Mouse (Mus musculus) stomach, embryonic 14.5 days (tissue): Measurements from ENCODE around the gene Fgf18. TPM values are rescaled to one million over a fixed set of nuclear protein-coding genes. Genes with fewer than 3 reads are reported as not detected.

Experiments used
- ATAC-seq: fragments of 200-750 bp; cut with Nextera tagmentation; 2 replicates; pipeline ENCODE4 v1.8.0; 2017; ENCODE audit warnings: low read depth, moderate TSS enrichment; ENCODE audit not compliant: insufficient number of reproducible peaks, insufficient read depth, low FRiP score
- H3K27ac ChIP-seq: fragments of 300-500 bp; sonication (generic); 2 replicates; pipeline ENCODE4 v1.5.1; 2014; ENCODE audit warnings: mild to moderate bottlenecking, low read length, moderate library complexity, mixed read lengths
- H3K27me3 ChIP-seq: fragments of 300-500 bp; sonication (generic); 2 replicates; pipeline ENCODE4 v1.6.1; 2014; ENCODE audit warnings: low read length, control low read depth, mixed read lengths; ENCODE audit not compliant: control insufficient read depth, insufficient read depth
- H3K36me3 ChIP-seq: fragments of 300-500 bp; sonication (generic); 2 replicates; pipeline ENCODE4 v1.6.1; 2014; ENCODE audit warnings: mild to moderate bottlenecking, control low read depth, low read length, moderate library complexity, mixed read lengths; ENCODE audit not compliant: control insufficient read depth, insufficient read depth
- H3K4me1 ChIP-seq: fragments of 300-500 bp; sonication (generic); 2 replicates; pipeline ENCODE4 v1.6.1; 2014; ENCODE audit warnings: low read length, control low read depth, mixed read lengths; ENCODE audit not compliant: control insufficient read depth, insufficient read depth
- H3K4me2 ChIP-seq: fragments of 300-500 bp; sonication (generic); replicated peaks from 2 replicates; pipeline ENCODE4 v1.6.1; 2014; ENCODE audit warnings: low read depth, low read length, control low read depth
- H3K4me3 ChIP-seq: fragments of 300-500 bp; sonication (generic); 2 replicates; pipeline ENCODE4 v1.5.1; 2014; ENCODE audit warnings: low read depth, low read length, control low read depth
- H3K9ac ChIP-seq: fragments of 300-500 bp; sonication (generic); replicated peaks from 2 replicates; pipeline ENCODE4 v1.6.1; 2014; ENCODE audit warnings: low read depth, mild to moderate bottlenecking, control low read depth, low read length, moderate library complexity, mixed read lengths
- H3K9me3 ChIP-seq: fragments of 300-500 bp; sonication (generic); 2 replicates; pipeline ENCODE4 v1.6.1; 2016; ENCODE audit warnings: low read depth, low read length, control low read depth; ENCODE audit not compliant: control insufficient read depth
- WGBS: fragments of 180-500 bp; shearing (Covaris S2); extraction: QIAGEN DNeasy Blood & Tissue Kit; methylation state at CpG from one replicate; pipeline ENCODE4 v1.1.7; 2014; 5-methylcytosine and 5-hydroxymethylcytosine counted together
- polyA plus RNA-seq: library from polyadenylated mRNA; unstranded; fragments of >200 nt; fragmentation: Nextera tagmentation; extraction: Ambion mirVana; gene quantifications from 2 replicates; pipeline ENCODE4 v1.2.1, GENCODE M21; 2014

Fgf18 gene
- polyA plus RNA-seq, 1 experiment from 2014 or later, result 2.8 TPM

GRCm38 (mm10) chr11:33119116-33119515 lies 28.1 kb downstream of the Fgf18 start:
- Histone ChIP-seq H3K9ac (no peak overlapping the region), H3K4me1 (peaks cover 10% of the 10 kb centered on the region; the same call in 1 of the 2 replicates), H3K4me3 (no peak overlapping the region), H3K27ac (no peak overlapping the region), H3K36me3 (no peaks in the 10 kb centered on the region), H3K4me2 (no peak overlapping the region), H3K27me3 (no peaks in the 10 kb centered on the region), H3K9me3 (no peaks in the 10 kb centered on the region)
- WGBS, result 70% methylated on average over 7 of the region's 7 CpGs
- no peak for ATAC-seq

DNA sequence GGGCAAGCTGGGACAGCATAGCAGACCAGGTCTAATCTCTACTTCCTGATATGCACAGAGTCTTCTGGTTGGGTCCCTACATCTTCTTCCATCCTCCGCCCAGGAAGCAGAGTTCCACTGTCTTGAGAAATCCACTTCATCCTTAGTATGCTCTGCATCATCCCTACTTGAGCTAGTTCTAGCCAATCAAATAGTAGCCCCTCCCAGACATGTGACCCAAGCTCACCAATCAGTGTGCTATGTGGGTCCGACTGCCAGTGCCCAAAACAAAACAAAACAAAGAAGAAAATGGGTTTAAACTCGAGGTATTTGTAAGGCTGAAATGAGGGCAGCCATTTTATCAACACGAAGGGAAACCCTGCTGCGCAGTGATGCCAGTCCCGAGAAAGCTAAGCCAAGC lies 28.7 kb downstream of the Fgf18 start:
- H3K4me1 ChIP-seq, result peaks cover 10% of the 10 kb centered on the region; the same call in 1 of the 2 replicates
- 70% methylated on average over 6 of the region's 6 CpGs for WGBS
- no peak overlapping the region for H3K4me3 ChIP-seq
- H3K4me2 ChIP-seq, result no peak overlapping the region
- no peaks in the 10 kb centered on the region for H3K36me3 ChIP-seq
- no peak overlapping the region for H3K27ac ChIP-seq
- no peak overlapping the region for H3K9ac ChIP-seq
- no peaks in the 10 kb centered on the region for H3K9me3 ChIP-seq
- H3K27me3 ChIP-seq, result no peaks in the 10 kb centered on the region
- ATAC-seq, result no peak

- WGBS, result 83% methylated on average over 3 of the region's 3 CpGs
- Histone ChIP-seq H3K27me3 (no peaks in the 10 kb centered on the region), H3K27ac (no peak overlapping the region), H3K4me3 (no peak overlapping the region), H3K4me1 (no peaks in the 10 kb centered on the region), H3K9ac (no peak overlapping the region), H3K4me2 (no peak overlapping the region), H3K9me3 (no peaks in the 10 kb centered on the region), H3K36me3 (no peaks in the 10 kb centered on the region)
- ATAC-seq, result no peak
Measured at GRCm38 (mm10) chr11:33115796-33116195, 31.4 kb downstream of the Fgf18 start.

GRCm38 (mm10) chr11:33112407-33112806 lies 34.8 kb downstream of the Fgf18 start:
- H3K9me3 ChIP-seq, result no peaks in the 10 kb centered on the region
- ATAC-seq, result no peak

DNA sequence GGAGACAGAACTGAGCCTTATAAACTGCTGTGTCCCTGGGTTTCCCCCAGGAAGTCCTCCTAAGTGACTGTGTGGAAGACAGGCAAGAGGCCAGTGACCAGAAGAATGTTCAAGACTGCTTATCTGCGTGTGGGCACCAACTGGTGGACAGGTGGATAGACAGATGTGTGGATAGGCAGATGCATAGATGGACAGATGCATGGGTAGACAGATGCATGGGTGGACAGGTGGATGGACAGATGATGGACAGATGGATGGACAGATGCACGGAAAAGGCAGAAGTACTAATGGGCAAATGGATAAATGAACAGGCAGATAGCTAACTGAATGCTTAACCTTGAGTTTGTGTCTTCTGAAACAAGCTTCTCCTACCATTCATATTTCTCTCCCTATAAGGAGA lies 37.1 kb downstream of the Fgf18 start:
- no peaks in the 10 kb centered on the region for H3K9me3 ChIP-seq
- no peak overlapping the region for H3K9ac ChIP-seq
- no peak overlapping the region for H3K4me3 ChIP-seq
- 73% methylated on average over 2 of the region's 2 CpGs for whole genome bisulfite sequencing
- no peak overlapping the region for H3K27ac ChIP-seq
- no peaks in the 10 kb centered on the region for H3K36me3 ChIP-seq
- H3K4me1 ChIP-seq, result no peaks in the 10 kb centered on the region
- no peak for ATAC-seq
- no peak overlapping the region for H3K4me2 ChIP-seq
- H3K27me3 ChIP-seq, result no peaks in the 10 kb centered on the region

More at GRCm38 (mm10) chr11:33112407-33112806, 34.8 kb downstream of the Fgf18 start:
- 11% methylated on average over 1 of the region's 1 CpGs for WGBS
- Histone ChIP-seq H3K9ac (no peak overlapping the region), H3K4me2 (no peak overlapping the region), H3K36me3 (no peaks in the 10 kb centered on the region), H3K4me3 (no peak overlapping the region), H3K4me1 (no peaks in the 10 kb centered on the region), H3K27ac (no peak overlapping the region), H3K27me3 (no peaks in the 10 kb centered on the region)

- Histone ChIP-seq H3K4me1 (no peaks in the 10 kb centered on the region), H3K9ac (no peak overlapping the region)
- WGBS, result 43% methylated on average over 3 of the region's 3 CpGs
Measured at GRCm38 (mm10) chr11:33107540-33107939, 39.7 kb downstream of the Fgf18 start.

GRCm38 (mm10) chr11:33104911-33105316 lies 42.3 kb downstream of the Fgf18 start:
- Histone ChIP-seq H3K4me2 (no peak overlapping the region), H3K9me3 (no peaks in the 10 kb centered on the region), H3K27ac (no peak overlapping the region), H3K27me3 (no peaks in the 10 kb centered on the region), H3K36me3 (no peaks in the 10 kb centered on the region), H3K9ac (no peak overlapping the region), H3K4me1 (peaks cover 5% of the 10 kb centered on the region; the same call in 1 of the 2 replicates), H3K4me3 (no peak overlapping the region)
- ATAC-seq, result no peak
- WGBS, result 56% methylated on average over 8 of the region's 8 CpGs

More at GRCm38 (mm10) chr11:33107540-33107939, 39.7 kb downstream of the Fgf18 start:
- Histone ChIP-seq H3K27me3 (no peaks in the 10 kb centered on the region), H3K4me3 (no peak overlapping the region), H3K4me2 (no peak overlapping the region), H3K9me3 (no peaks in the 10 kb centered on the region), H3K36me3 (no peaks in the 10 kb centered on the region), H3K27ac (no peak overlapping the region)
- ATAC-seq, result no peak

DNA sequence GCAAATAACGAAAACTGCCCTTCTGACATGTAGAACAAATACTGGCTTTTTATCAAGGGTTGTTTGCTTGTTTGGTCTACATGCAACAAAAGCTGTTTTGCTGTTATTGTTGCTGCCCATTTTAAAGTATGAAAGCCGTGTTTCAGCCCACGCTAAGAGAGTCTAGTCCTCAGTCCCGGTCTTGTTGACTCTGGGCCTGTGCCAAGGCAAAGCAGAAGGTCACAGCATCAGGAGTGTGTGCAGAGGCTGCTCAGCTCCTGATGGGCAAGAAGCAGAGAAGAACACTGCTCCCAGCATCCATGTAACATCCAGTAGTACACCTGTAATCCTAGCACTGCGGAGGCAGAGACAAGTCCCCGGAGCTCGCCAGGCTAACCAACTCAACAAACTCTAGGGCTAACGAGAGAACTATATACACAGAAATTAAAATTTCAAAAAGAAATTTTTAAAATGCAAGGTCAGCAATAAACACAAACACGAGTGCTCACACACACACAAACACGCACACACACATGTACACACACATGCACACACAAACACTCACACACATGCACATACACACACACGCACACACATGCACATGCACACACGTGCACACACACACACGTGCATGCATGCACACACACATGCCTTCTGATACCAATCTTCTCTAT lies 43.8 kb downstream of the Fgf18 start:
- H3K4me3 ChIP-seq, result no peak overlapping the region
- H3K9me3 ChIP-seq, result no peaks in the 10 kb centered on the region
- H3K4me1 ChIP-seq, result peaks cover 5% of the 10 kb centered on the region; the same call in 1 of the 2 replicates
- H3K27ac ChIP-seq, result no peak overlapping the region
- H3K4me2 ChIP-seq, result no peak overlapping the region
- no peaks in the 10 kb centered on the region for H3K36me3 ChIP-seq
- WGBS, result 87% methylated on average over 13 of the region's 13 CpGs
- ATAC-seq, result no peak
- H3K27me3 ChIP-seq, result no peaks in the 10 kb centered on the region
- H3K9ac ChIP-seq, result no peak overlapping the region
